Mouse (Mus musculus): ENCODE measurements around the gene Rps3. TPM values are rescaled to one million over a fixed set of nuclear protein-coding genes. Genes with fewer than 3 reads are reported as not detected.
"Not testable (repeated sequence)": the region's sequence is repeated elsewhere in the genome, so short reads cannot be mapped to it uniquely, and the experiment has no call there.

Gene Rps3
- polyA plus RNA-seq, 1 experiment from 2014 or later, result 428 TPM

DNA sequence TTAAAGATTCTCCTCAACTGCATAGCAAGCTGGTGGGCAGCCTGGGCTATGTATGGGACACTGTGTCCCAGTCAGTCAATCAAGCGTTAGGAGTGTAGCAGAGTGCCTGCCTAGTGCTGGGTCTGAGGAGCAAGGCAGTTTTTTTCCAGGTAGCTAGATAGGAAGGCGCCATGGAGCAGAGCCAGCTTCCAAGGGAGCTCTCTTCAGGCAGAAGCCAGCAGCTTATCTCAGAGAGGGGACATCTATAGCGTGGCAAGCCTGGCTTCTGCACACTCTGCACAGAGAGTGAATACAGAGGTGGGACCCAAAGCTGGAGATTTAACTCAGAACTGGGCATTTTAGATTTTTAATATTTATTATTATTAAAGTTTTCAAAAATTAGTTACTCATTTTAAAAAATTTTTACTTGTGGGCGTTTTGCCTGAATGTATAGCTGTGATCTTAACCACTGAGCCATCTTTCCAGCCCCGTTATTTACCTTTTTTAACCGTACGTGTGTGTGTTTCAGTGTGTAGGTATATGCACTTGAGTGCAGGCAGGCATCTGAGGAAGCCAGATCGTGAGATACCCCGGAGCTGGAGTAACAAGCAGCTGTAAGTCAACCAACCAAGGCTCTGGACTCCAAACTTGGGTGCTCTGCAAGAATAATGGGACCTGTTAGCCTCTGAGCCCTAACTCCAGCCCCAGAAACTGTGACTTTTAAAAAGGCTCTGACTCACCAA is 32.7 kb upstream of the Rps3 start:
- no peak for ATAC-seq
- 87% methylated on average over 9 of the region's 9 CpGs for WGBS

GRCm38 (mm10) chr7:99510087-99510501 is 26.6 kb upstream of the Rps3 start:
- Histone ChIP-seq H3K27ac (ENCODE audit: low read depth, low read length) (peak overlapping the region; percentile 66), H3K4me3 (ENCODE audit: low read length) (no peak overlapping the region), H3K27me3 (replicated peaks; ENCODE audit: control insufficient read depth, insufficient read depth, low read length) (no peaks in the 10 kb centered on the region), H3K4me1 (ENCODE audit: control insufficient read depth, insufficient read depth, low read depth, low read length) (peaks cover 10% of the 10 kb centered on the region), H3K9ac (ENCODE audit: low read depth, low read length) (peak overlapping the region; percentile 1; the same call in 1 of the 2 replicates), H3K4me2 (ENCODE audit: low read length) (peak overlapping the region; percentile 40; the same call in 1 of the 2 replicates), H3K9me3 (ENCODE audit: control insufficient read depth, low read length) (no peaks in the 10 kb centered on the region), H3K36me3 (ENCODE audit: control insufficient read depth, insufficient read depth, low read length) (no peaks in the 10 kb centered on the region)
- ATAC-seq, result peak; percentile 97
- WGBS, result 2% methylated on average over 8 of the region's 8 CpGs

More for the DNA sequence above, 32.7 kb upstream of the Rps3 start:
- Histone ChIP-seq H3K4me1 (ENCODE audit: control insufficient read depth, insufficient read depth, low read depth, low read length) (no peaks in the 10 kb centered on the region), H3K27ac (ENCODE audit: low read depth, low read length) (no peak overlapping the region), H3K4me3 (ENCODE audit: low read length) (no peak overlapping the region), H3K9me3 (ENCODE audit: control insufficient read depth, low read length) (no peaks in the 10 kb centered on the region), H3K27me3 (replicated peaks; ENCODE audit: control insufficient read depth, insufficient read depth, low read length) (no peaks in the 10 kb centered on the region), H3K4me2 (ENCODE audit: low read length) (no peak overlapping the region), H3K9ac (ENCODE audit: low read depth, low read length) (no peak overlapping the region), H3K36me3 (ENCODE audit: control insufficient read depth, insufficient read depth, low read length) (no peaks in the 10 kb centered on the region)

- H3K27ac ChIP-seq (ENCODE audit: low read depth, low read length); H3K27me3 ChIP-seq (replicated peaks; ENCODE audit: control insufficient read depth, insufficient read depth, low read length); H3K9me3 ChIP-seq (ENCODE audit: control insufficient read depth, low read length); H3K4me3 ChIP-seq (ENCODE audit: low read length); H3K4me2 ChIP-seq (ENCODE audit: low read length); ATAC-seq; H3K4me1 ChIP-seq (ENCODE audit: control insufficient read depth, insufficient read depth, low read depth, low read length); H3K9ac ChIP-seq (ENCODE audit: low read depth, low read length); H3K36me3 ChIP-seq (ENCODE audit: control insufficient read depth, insufficient read depth, low read length): not testable (repeated sequence)
- WGBS, result 32% methylated on average over 2 of the region's 2 CpGs
Measured at GRCm38 (mm10) chr7:99508187-99508586, 24.6 kb upstream of the Rps3 start.

DNA sequence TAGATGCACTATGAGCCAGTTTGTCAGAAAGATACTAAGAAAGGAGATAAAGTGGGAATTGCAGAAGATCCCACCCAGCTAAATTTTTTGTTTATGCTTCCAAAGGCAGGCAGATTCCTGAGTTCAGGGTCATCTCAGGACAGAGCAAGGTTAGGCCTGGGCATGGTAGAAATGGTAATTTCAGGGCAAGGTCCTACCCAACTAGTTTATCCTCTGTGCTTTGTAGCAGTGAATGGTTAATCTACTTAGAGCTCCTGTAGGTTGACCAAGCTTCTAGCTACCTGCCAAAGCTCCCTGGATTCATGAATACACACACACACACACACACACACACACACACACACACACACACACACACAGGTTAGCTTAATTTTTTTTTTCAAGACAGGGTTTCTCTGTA is 21.0 kb upstream of the Rps3 start:
- no peak overlapping the region for H3K4me2 ChIP-seq (ENCODE audit: low read length)
- H3K9me3 ChIP-seq (ENCODE audit: control insufficient read depth, low read length), result no peaks in the 10 kb centered on the region
- H3K36me3 ChIP-seq (ENCODE audit: control insufficient read depth, insufficient read depth, low read length), result no peaks in the 10 kb centered on the region
- H3K27me3 ChIP-seq (replicated peaks; ENCODE audit: control insufficient read depth, insufficient read depth, low read length), result no peaks in the 10 kb centered on the region
- no peak for ATAC-seq
- H3K9ac ChIP-seq (ENCODE audit: low read depth, low read length), result no peak overlapping the region
- no peaks in the 10 kb centered on the region for H3K4me1 ChIP-seq (ENCODE audit: control insufficient read depth, insufficient read depth, low read depth, low read length)
- H3K4me3 ChIP-seq (ENCODE audit: low read length), result no peak overlapping the region
- no peak overlapping the region for H3K27ac ChIP-seq (ENCODE audit: low read depth, low read length)

- Histone ChIP-seq H3K27me3 (replicated peaks; ENCODE audit: control insufficient read depth, insufficient read depth, low read length) (no peaks in the 10 kb centered on the region), H3K36me3 (ENCODE audit: control insufficient read depth, insufficient read depth, low read length) (no peaks in the 10 kb centered on the region), H3K9me3 (ENCODE audit: control insufficient read depth, low read length) (no peaks in the 10 kb centered on the region), H3K27ac (ENCODE audit: low read depth, low read length) (no peak overlapping the region), H3K9ac (ENCODE audit: low read depth, low read length) (no peak overlapping the region), H3K4me3 (ENCODE audit: low read length) (no peak overlapping the region), H3K4me1 (ENCODE audit: control insufficient read depth, insufficient read depth, low read depth, low read length) (no peaks in the 10 kb centered on the region), H3K4me2 (ENCODE audit: low read length) (no peak overlapping the region)
- WGBS, result 40% methylated on average over 1 of the region's 1 CpGs
- no peak for ATAC-seq
Measured at GRCm38 (mm10) chr7:99501148-99501547, 17.6 kb upstream of the Rps3 start.

GRCm38 (mm10) chr7:99500655-99501054 is 17.1 kb upstream of the Rps3 start:
- no peaks in the 10 kb centered on the region for H3K9me3 ChIP-seq (ENCODE audit: control insufficient read depth, low read length)
- ATAC-seq, result no peak
- H3K36me3 ChIP-seq (ENCODE audit: control insufficient read depth, insufficient read depth, low read length), result no peaks in the 10 kb centered on the region
- no peak overlapping the region for H3K27ac ChIP-seq (ENCODE audit: low read depth, low read length)
- H3K9ac ChIP-seq (ENCODE audit: low read depth, low read length), result no peak overlapping the region
- H3K4me1 ChIP-seq (ENCODE audit: control insufficient read depth, insufficient read depth, low read depth, low read length), result no peaks in the 10 kb centered on the region
- WGBS, result 39% methylated on average over 5 of the region's 5 CpGs
- no peaks in the 10 kb centered on the region for H3K27me3 ChIP-seq (replicated peaks; ENCODE audit: control insufficient read depth, insufficient read depth, low read length)
- H3K4me3 ChIP-seq (ENCODE audit: low read length), result no peak overlapping the region
- no peak overlapping the region for H3K4me2 ChIP-seq (ENCODE audit: low read length)

DNA sequence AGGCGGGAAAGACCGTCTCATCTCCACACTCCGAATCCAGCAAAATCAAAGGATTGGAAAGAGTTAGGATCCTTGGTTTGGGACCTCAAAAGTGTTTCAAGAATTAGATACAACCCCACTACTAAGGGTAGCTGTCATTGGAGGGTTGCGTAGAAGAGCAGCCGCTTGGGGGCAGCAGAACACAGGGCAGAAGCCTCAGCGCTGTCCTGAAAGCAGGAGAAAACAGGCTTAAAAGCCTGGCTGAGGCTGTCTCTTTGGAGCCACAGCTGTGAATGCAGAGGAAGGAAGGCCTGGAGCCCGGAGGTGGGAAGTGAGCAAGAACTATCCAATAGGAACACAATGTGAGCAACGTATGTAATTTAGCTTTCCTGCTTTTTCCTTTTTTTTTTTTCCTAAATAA is 16.7 kb upstream of the Rps3 start:
- Histone ChIP-seq H3K9me3 (ENCODE audit: control insufficient read depth, low read length) (no peaks in the 10 kb centered on the region), H3K27me3 (replicated peaks; ENCODE audit: control insufficient read depth, insufficient read depth, low read length) (no peaks in the 10 kb centered on the region), H3K9ac (ENCODE audit: low read depth, low read length) (no peak overlapping the region), H3K4me3 (ENCODE audit: low read length) (no peak overlapping the region), H3K4me2 (ENCODE audit: low read length) (no peak overlapping the region), H3K27ac (ENCODE audit: low read depth, low read length) (no peak overlapping the region), H3K36me3 (ENCODE audit: control insufficient read depth, insufficient read depth, low read length) (no peaks in the 10 kb centered on the region), H3K4me1 (ENCODE audit: control insufficient read depth, insufficient read depth, low read depth, low read length) (no peaks in the 10 kb centered on the region)
- WGBS, result 4% methylated on average over 8 of the region's 8 CpGs
- ATAC-seq, result peak; percentile 95

- H3K36me3 ChIP-seq (ENCODE audit: control insufficient read depth, insufficient read depth, low read length), result no peaks in the 10 kb centered on the region
- ATAC-seq, result no peak
- H3K4me2 ChIP-seq (ENCODE audit: low read length), result no peak overlapping the region
- H3K9me3 ChIP-seq (ENCODE audit: control insufficient read depth, low read length), result no peaks in the 10 kb centered on the region
- H3K4me1 ChIP-seq (ENCODE audit: control insufficient read depth, insufficient read depth, low read depth, low read length), result no peaks in the 10 kb centered on the region
- H3K27ac ChIP-seq (ENCODE audit: low read depth, low read length), result no peak overlapping the region
- H3K4me3 ChIP-seq (ENCODE audit: low read length), result no peak overlapping the region
- 28% methylated on average over 1 of the region's 1 CpGs for WGBS
- no peaks in the 10 kb centered on the region for H3K27me3 ChIP-seq (replicated peaks; ENCODE audit: control insufficient read depth, insufficient read depth, low read length)
- no peak overlapping the region for H3K9ac ChIP-seq (ENCODE audit: low read depth, low read length)
Measured at GRCm38 (mm10) chr7:99499128-99499527, 15.6 kb upstream of the Rps3 start.

- no peak for ATAC-seq
- Histone ChIP-seq H3K4me3 (ENCODE audit: low read length) (no peak overlapping the region), H3K9me3 (ENCODE audit: control insufficient read depth, low read length) (peaks cover 6% of the 10 kb centered on the region; the same call in 1 of the 2 replicates), H3K9ac (ENCODE audit: low read depth, low read length) (no peak overlapping the region), H3K27ac (ENCODE audit: low read depth, low read length) (no peak overlapping the region), H3K36me3 (ENCODE audit: control insufficient read depth, insufficient read depth, low read length) (no peaks in the 10 kb centered on the region), H3K4me2 (ENCODE audit: low read length) (no peak overlapping the region), H3K27me3 (replicated peaks; ENCODE audit: control insufficient read depth, insufficient read depth, low read length) (no peaks in the 10 kb centered on the region; the same call in 1 of the 2 replicates), H3K4me1 (ENCODE audit: control insufficient read depth, insufficient read depth, low read depth, low read length) (no peaks in the 10 kb centered on the region)
- WGBS, result 75% methylated on average over 5 of the region's 5 CpGs
Measured at GRCm38 (mm10) chr7:99489708-99490107, 6.2 kb upstream of the Rps3 start.

All from hindbrain, embryonic 16.5 days (tissue).